Mouse (Mus musculus) bone marrow macrophage, adult 2 months (primary cell): ENCODE results near the gene Anapc2. TPM values are rescaled to one million over a fixed set of nuclear protein-coding genes. Genes with fewer than 3 reads are reported as not detected.

Source experiments
- H3K27ac ChIP-seq: 2 replicates; pipeline ENCODE4 v1.5.1; 2012; ENCODE audit warnings: low read depth, low read length; ENCODE audit not compliant: insufficient read depth
- H3K4me1 ChIP-seq: 2 replicates; pipeline ENCODE4 v1.6.1; 2012; ENCODE audit warnings: low read length; ENCODE audit not compliant: control insufficient read depth, insufficient read depth
- H3K4me3 ChIP-seq: 2 replicates; pipeline ENCODE4 v1.5.1; 2012; ENCODE audit warnings: mild to moderate bottlenecking, low read length, moderate library complexity; ENCODE audit not compliant: insufficient read depth
- CTCF ChIP-seq: IDR thresholded peaks from 2 replicates; pipeline ENCODE4 v1.5.1; 2012; ENCODE audit warnings: low read depth, mild to moderate bottlenecking, low read length, moderate library complexity
- POLR2A ChIP-seq: IDR thresholded peaks from 2 replicates; pipeline ENCODE4 v1.6.1; 2012; ENCODE audit warnings: mild to moderate bottlenecking, low read depth, low read length, borderline replicate concordance
- polyA plus RNA-seq: library from polyadenylated mRNA; stranded (reverse); fragments of >200 nt; gene quantifications from 2 replicates; pipeline ENCODE4 v1.2.4, GENCODE M21; 2012; ENCODE audit not compliant: missing spikeins, insufficient read depth, insufficient read length

Gene Anapc2
- polyA plus RNA-seq, 1 experiment = 89.6 TPM

GRCm38 (mm10) chr2:25311491-25311891 lies 39.2 kb downstream of the Anapc2 start:
- TF ChIP-seq CTCF (no peak), POLR2A (no peak)
- no peak overlapping the region for H3K27ac ChIP-seq
- no peak overlapping the region for H3K4me3 ChIP-seq
- no peaks in the 10 kb centered on the region for H3K4me1 ChIP-seq

- no peak overlapping the region for H3K27ac ChIP-seq
- TF ChIP-seq POLR2A (no peak), CTCF (no peak)
- no peaks in the 10 kb centered on the region for H3K4me1 ChIP-seq
- no peak overlapping the region for H3K4me3 ChIP-seq
Observed at GRCm38 (mm10) chr2:25318119-25318966, 46.1 kb downstream of the Anapc2 start.

- peak within 1 kb of the TSS; percentile 30 for H3K4me3 ChIP-seq
- TF ChIP-seq POLR2A (no peak), CTCF (no peak)
- no peaks in the 10 kb centered on the region for H3K4me1 ChIP-seq
- H3K27ac ChIP-seq = no peak within 1 kb of the TSS
Observed at GRCm38 (mm10) chr2:25318971-25319773, 46.9 kb downstream of the Anapc2 start, which contains the start of gene Grin1. Gene Grin1 (minus strand): TSS chr2:25319187.

- no peak overlapping the region for H3K4me3 ChIP-seq
- TF ChIP-seq CTCF = no peak
- TF ChIP-seq POLR2A = no peak
- H3K4me1 ChIP-seq = no peaks in the 10 kb centered on the region
- H3K27ac ChIP-seq = no peak overlapping the region
Observed at GRCm38 (mm10) chr2:25320084-25320483, 47.8 kb downstream of the Anapc2 start.

- Histone ChIP-seq H3K4me3 (no peak overlapping the region), H3K27ac (no peak overlapping the region), H3K4me1 (no peaks in the 10 kb centered on the region; the same call in 1 of the 2 replicates)
- TF ChIP-seq CTCF (no peak), POLR2A (no peak)
Observed at GRCm38 (mm10) chr2:25326036-25326435, 53.8 kb downstream of the Anapc2 start.

- TF ChIP-seq CTCF = 0 out of 2 replicates have a peak, but pooled peaks have one; percentile 15
- no peak for TF ChIP-seq POLR2A
- Histone ChIP-seq H3K4me3 (no peak overlapping the region), H3K4me1 (peaks cover 7% of the 10 kb centered on the region), H3K27ac (no peak overlapping the region)
Observed at GRCm38 (mm10) chr2:25328440-25328839, 56.2 kb downstream of the Anapc2 start.

GRCm38 (mm10) chr2:25331470-25331869 lies 59.2 kb downstream of the Anapc2 start:
- Histone ChIP-seq H3K4me1 (peaks cover 11% of the 10 kb centered on the region), H3K4me3 (peak overlapping the region; percentile 88), H3K27ac (no peak overlapping the region)
- TF ChIP-seq POLR2A (no peak), CTCF (no peak)

GRCm38 (mm10) chr2:25332286-25333160 lies 60.2 kb downstream of the Anapc2 start, which contains the start of gene Man1b1:
Gene Man1b1 (plus strand): TSS chr2:25332338.
- peak within 1 kb of the TSS; percentile 76 for H3K27ac ChIP-seq
- H3K4me1 ChIP-seq = peaks cover 11% of the 10 kb centered on the region
- peak within 1 kb of the TSS; percentile 88 for H3K4me3 ChIP-seq
- TF ChIP-seq CTCF (no peak), POLR2A (no peak)

GRCm38 (mm10) chr2:25333569-25333968 lies 61.3 kb downstream of the Anapc2 start:
- Histone ChIP-seq H3K27ac (no peak overlapping the region), H3K4me3 (peak overlapping the region; percentile 85), H3K4me1 (peaks cover 11% of the 10 kb centered on the region)
- no peak for TF ChIP-seq CTCF
- TF ChIP-seq POLR2A = no peak

Other genes with a start within 250 kb of the Anapc2 start
- 14.4 and 18.0 TPM in 2 replicates for gene Nsmf, start 218.1 kb upstream of the Anapc2 start, polyA plus RNA-seq
- gene Entpd8, start 192.2 kb upstream of the Anapc2 start, polyA plus RNA-seq = not detected in 2 replicates
- gene Noxa1, start 177.3 kb upstream of the Anapc2 start, polyA plus RNA-seq = not detected in 2 replicates
- gene Nrarp, start 91.7 kb upstream of the Anapc2 start, polyA plus RNA-seq = not detected in 2 replicates
- gene Tor4a, start 75.6 kb upstream of the Anapc2 start, polyA plus RNA-seq = 72.2 and 73.2 TPM in 2 replicates
- 33.3 and 35.7 TPM in 2 replicates for gene Nelfb, start 61.0 kb upstream of the Anapc2 start, polyA plus RNA-seq
- not detected in 2 replicates for gene Stpg3, start 57.8 kb upstream of the Anapc2 start, polyA plus RNA-seq
- not detected in 2 replicates for gene Fam166a, start 53.7 kb upstream of the Anapc2 start, polyA plus RNA-seq
- gene Tubb4b, start 47.8 kb upstream of the Anapc2 start, polyA plus RNA-seq = 124 and 135 TPM in 2 replicates
- not detected in 2 replicates for gene Slc34a3, start 38.1 kb upstream of the Anapc2 start, polyA plus RNA-seq
- gene Rnf224, start 35.7 kb upstream of the Anapc2 start, polyA plus RNA-seq = not detected in 2 replicates
- gene Rnf208, start 30.2 kb upstream of the Anapc2 start, polyA plus RNA-seq = 0.66 TPM in 1 of 2 replicates, not detected in the other
- gene Cysrt1, start 30.0 kb upstream of the Anapc2 start, polyA plus RNA-seq = not detected in 2 replicates
- 1.3 and 6.1 TPM in 2 replicates for gene AL732309.1, start 25.6 kb upstream of the Anapc2 start, polyA plus RNA-seq
- gene Tmem203, start 17.0 kb upstream of the Anapc2 start, polyA plus RNA-seq = 18.1 and 20.4 TPM in 2 replicates
- gene Tprn, start 9.9 kb upstream of the Anapc2 start, polyA plus RNA-seq = 8.8 and 10.2 TPM in 2 replicates
- 55.1 and 59.7 TPM in 2 replicates for gene Ssna1, start within 50 bp of the Anapc2 start, polyA plus RNA-seq
- gene Tmem210, start 15.7 kb downstream of the Anapc2 start, polyA plus RNA-seq = not detected in 2 replicates
- gene Lrrc26, start 17.4 kb downstream of the Anapc2 start, polyA plus RNA-seq = not detected in 2 replicates
- gene Grin1, start 46.7 kb downstream of the Anapc2 start, polyA plus RNA-seq = 0.79 TPM in 1 of 2 replicates, not detected in the other
- 36.1 and 43.5 TPM in 2 replicates for gene Man1b1, start 59.9 kb downstream of the Anapc2 start, polyA plus RNA-seq
- 93.4 and 99.0 TPM in 2 replicates for gene Dpp7, start 83.9 kb downstream of the Anapc2 start, polyA plus RNA-seq
- gene Uap1l1, start 93.2 kb downstream of the Anapc2 start, polyA plus RNA-seq = 175 and 203 TPM in 2 replicates
- 7.2 and 8.0 TPM in 2 replicates for gene Sapcd2, start 99.8 kb downstream of the Anapc2 start, polyA plus RNA-seq
- gene Entpd2, start 123.4 kb downstream of the Anapc2 start, polyA plus RNA-seq = not detected in 2 replicates
- gene Npdc1, start 126.9 kb downstream of the Anapc2 start, polyA plus RNA-seq = 5.0 and 6.6 TPM in 2 replicates
- 9.5 and 9.6 TPM in 2 replicates for gene Fut7, start 150.8 kb downstream of the Anapc2 start, polyA plus RNA-seq
- gene Abca2, start 156.2 kb downstream of the Anapc2 start, polyA plus RNA-seq = 14.9 and 16.4 TPM in 2 replicates
- gene Clic3, start 184.4 kb downstream of the Anapc2 start, polyA plus RNA-seq = not detected in 2 replicates
- gene Paxx, start 188.6 kb downstream of the Anapc2 start, polyA plus RNA-seq = 22.4 and 26.2 TPM in 2 replicates
- gene Ptgds, start 197.6 kb downstream of the Anapc2 start, polyA plus RNA-seq = not detected in 2 replicates
- not detected in 2 replicates for gene Lcn12, start 221.4 kb downstream of the Anapc2 start, polyA plus RNA-seq
- gene Fbxw5, start 228.3 kb downstream of the Anapc2 start, polyA plus RNA-seq = 35.0 and 35.4 TPM in 2 replicates
- 1.8 TPM in 1 of 2 replicates, not detected in the other for gene C8g, start 229.2 kb downstream of the Anapc2 start, polyA plus RNA-seq